Mouse (Mus musculus) kidney, adult 8-10 months (tissue): ENCODE results near the gene Inhba.

Experiments
- DNase-seq, 2 experiments: peaks; one replicate each; pipeline ENCODE4 v3.0.0; 2022

Gene Inhba

GRCm38 (mm10) chr13:16023070-16024039 lies 11.7 kb downstream of the Inhba start:
- DNase-seq, result no peak

- DNase-seq, result no peak
These were observed 19.0 kb downstream of the Inhba start for GRCm38 (mm10) chr13:16030557-16031057.

GRCm38 (mm10) chr13:16032425-16032824 lies 20.8 kb downstream of the Inhba start:
- no peak for DNase-seq

- DNase-seq, result no peak
These were observed 21.4 kb downstream of the Inhba start for GRCm38 (mm10) chr13:16032935-16033592.

DNA sequence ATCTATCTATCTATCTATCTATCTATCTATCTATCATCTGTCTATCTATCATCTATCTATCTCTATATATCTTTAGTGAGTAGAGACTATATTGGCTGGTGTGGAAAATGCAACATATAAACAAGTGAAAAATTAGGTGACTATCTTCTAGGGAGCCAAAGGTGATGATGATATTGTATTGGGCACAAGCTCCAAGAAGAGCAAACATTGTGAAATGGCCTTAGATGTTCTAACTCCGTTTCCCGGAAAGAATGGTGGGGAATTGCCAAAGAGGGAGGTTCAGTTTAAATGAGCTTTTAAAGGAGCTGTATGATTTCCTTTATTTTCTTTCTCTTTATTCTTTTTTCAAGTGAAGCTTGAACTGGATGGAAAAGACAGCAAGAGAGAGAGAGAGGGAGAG lies 57.4 kb downstream of the Inhba start:
- no peak for DNase-seq

GRCm38 (mm10) chr13:16077276-16077675 lies 65.6 kb downstream of the Inhba start:
- DNase-seq, result no peak

DNA sequence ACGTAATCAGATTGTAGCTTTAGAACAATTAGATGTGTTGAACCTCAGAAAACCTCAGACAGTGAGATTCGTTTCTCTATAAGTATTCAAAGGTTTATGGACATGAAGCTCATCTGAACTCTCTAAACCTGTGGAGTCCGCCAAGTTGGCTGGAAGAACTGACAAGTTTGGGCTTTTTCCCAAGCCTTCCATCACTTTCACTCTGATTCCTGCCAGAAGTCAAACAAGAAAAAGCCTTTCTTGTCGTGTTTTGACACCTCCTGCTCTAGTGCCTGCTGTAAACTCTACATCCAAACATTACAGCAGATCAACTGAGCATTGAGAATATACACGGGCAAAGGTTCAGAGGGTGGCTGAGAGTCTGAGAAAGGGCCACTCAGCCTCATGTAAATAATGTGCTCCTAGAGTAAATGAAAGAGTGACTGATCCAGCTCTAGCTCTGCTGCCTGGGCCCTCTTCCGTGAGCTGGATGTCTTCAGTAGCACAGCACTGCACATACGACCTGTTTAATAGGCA lies 66.6 kb downstream of the Inhba start:
- DNase-seq, result no peak

- DNase-seq, result no peak
These were observed 68.6 kb downstream of the Inhba start for GRCm38 (mm10) chr13:16080205-16080604.
